Mouse (Mus musculus) heart, embryonic 16.5 days (tissue): ENCODE measurements around the gene Muc5ac. TPM values are rescaled to one million over a fixed set of nuclear protein-coding genes. Genes with fewer than 3 reads are reported as not detected.

Experiments
- ATAC-seq: fragments of 200-750 bp; cut with Nextera tagmentation; replicated peaks from 2 replicates; pipeline ENCODE4 v1.8.0; 2017; ENCODE audit warnings: moderate number of reproducible peaks; ENCODE audit not compliant: insufficient read depth, low FRiP score; ENCODE audit errors: extremely low read depth
- H3K27ac ChIP-seq: fragments of 300-500 bp; sonication (generic); 2 replicates; pipeline ENCODE4 v1.5.1; 2014; ENCODE audit warnings: mild to moderate bottlenecking, low read length, control low read depth, moderate library complexity
- H3K27me3 ChIP-seq: fragments of 300-500 bp; sonication (generic); 2 replicates; pipeline ENCODE4 v1.6.1; 2014; ENCODE audit warnings: low read length, mixed read lengths; ENCODE audit not compliant: control insufficient read depth, insufficient read depth
- H3K36me3 ChIP-seq: fragments of 300-500 bp; sonication (generic); 2 replicates; pipeline ENCODE4 v1.6.1; 2014; ENCODE audit not compliant: control insufficient read depth, insufficient read depth
- H3K4me1 ChIP-seq: fragments of 300-500 bp; sonication (generic); 2 replicates; pipeline ENCODE4 v1.6.1; 2014; ENCODE audit warnings: low read length, mixed read lengths; ENCODE audit not compliant: control insufficient read depth, insufficient read depth
- H3K4me2 ChIP-seq: fragments of 300-500 bp; sonication (generic); 2 replicates; pipeline ENCODE4 v1.6.1; 2014; ENCODE audit warnings: low read depth, mild to moderate bottlenecking, control low read depth, low read length
- H3K4me3 ChIP-seq: fragments of 300-500 bp; sonication (generic); 2 replicates; pipeline ENCODE4 v1.5.1; 2014; ENCODE audit warnings: mild to moderate bottlenecking, control low read depth, low read length
- H3K9ac ChIP-seq: fragments of 300-500 bp; sonication (generic); 2 replicates; pipeline ENCODE4 v1.6.1; 2014; ENCODE audit warnings: low read length, control low read depth
- H3K9me3 ChIP-seq: fragments of 300-500 bp; sonication (generic); replicated peaks from 2 replicates; pipeline ENCODE4 v1.6.1; 2016; ENCODE audit warnings: low read length; ENCODE audit not compliant: control insufficient read depth
- WGBS: fragments of 180-500 bp; shearing (Covaris S2); extraction: QIAGEN DNeasy Blood & Tissue Kit; methylation state at CpG from one replicate; pipeline ENCODE4 v1.1.7; 2014; 5-methylcytosine and 5-hydroxymethylcytosine counted together
- polyA plus RNA-seq: library from polyadenylated mRNA; unstranded; fragments of >200 nt; fragmentation: Nextera tagmentation; extraction: Ambion mirVana; gene quantifications from 2 replicates; pipeline ENCODE4 v1.2.1, GENCODE M21; 2015

The Muc5ac gene
- 0.07 and 0.08 TPM in 2 replicates for polyA plus RNA-seq

DNA sequence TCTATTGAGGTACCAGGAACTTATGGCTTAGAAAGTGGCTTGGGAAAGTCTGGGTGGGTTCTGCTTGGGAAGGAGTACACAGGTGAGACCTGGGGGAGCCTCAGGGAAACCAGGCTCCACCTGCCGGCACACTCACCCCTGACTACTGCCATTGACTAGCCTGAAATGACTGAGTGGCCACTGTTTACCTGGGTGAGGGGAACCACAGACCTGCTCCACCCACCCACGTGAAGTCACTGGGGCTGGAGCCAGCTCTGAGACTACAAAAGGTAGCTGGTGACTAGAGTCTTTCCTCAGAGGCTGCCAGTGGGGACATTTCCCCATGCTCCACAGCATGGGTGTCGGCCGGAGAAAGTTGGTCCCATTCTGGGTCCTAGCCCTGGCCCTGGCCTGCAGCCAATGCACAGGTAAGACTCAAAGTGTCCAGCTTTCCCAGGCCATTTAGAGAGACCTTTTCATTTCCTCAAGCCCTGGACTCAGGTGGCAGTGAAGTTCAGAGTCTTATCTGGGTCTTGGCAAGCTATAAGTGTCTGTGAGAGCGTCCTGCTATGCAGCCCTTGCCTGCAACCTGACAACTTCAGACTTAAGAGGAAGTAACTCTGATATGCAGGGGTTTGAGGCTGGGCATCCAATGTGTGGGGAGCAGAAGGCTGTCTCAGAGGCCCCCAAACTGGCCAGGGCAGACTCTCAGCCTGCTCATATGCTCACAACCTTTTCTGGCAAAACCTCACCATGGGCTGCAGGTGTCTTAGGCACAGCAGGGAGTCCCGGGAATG is at the start of gene Muc5ac:
Muc5ac (plus strand) TSS at position 296 of the 776 bp plus-strand sequence.
- H3K4me2 ChIP-seq: no peak within 1 kb of the TSS
- 0 out of 2 replicates have a peak, but pooled peaks cover 2% of the 10 kb centered on the region for H3K9me3 ChIP-seq
- no peaks in the 10 kb centered on the region for H3K27me3 ChIP-seq
- no peak within 1 kb of the TSS for H3K4me3 ChIP-seq
- H3K36me3 ChIP-seq: no peaks in the 10 kb centered on the region
- H3K9ac ChIP-seq: no peak within 1 kb of the TSS
- ATAC-seq: no peak
- no peak within 1 kb of the TSS for H3K27ac ChIP-seq
- no peaks in the 10 kb centered on the region for H3K4me1 ChIP-seq
- WGBS: 65% methylated on average over 6 of the region's 6 CpGs

GRCm38 (mm10) chr7:141747451-141748100 is 41.2 kb upstream of the Muc5ac start:
- 75% methylated on average over 7 of the region's 7 CpGs for WGBS
- Histone ChIP-seq H3K36me3 (no peaks in the 10 kb centered on the region), H3K4me3 (no peak overlapping the region), H3K4me2 (no peak overlapping the region), H3K27me3 (no peaks in the 10 kb centered on the region), H3K27ac (no peak overlapping the region), H3K4me1 (no peaks in the 10 kb centered on the region), H3K9me3 (no peaks in the 10 kb centered on the region), H3K9ac (no peak overlapping the region)
- no peak for ATAC-seq

GRCm38 (mm10) chr7:141752513-141752912 is 36.3 kb upstream of the Muc5ac start:
- Histone ChIP-seq H3K36me3 (no peaks in the 10 kb centered on the region), H3K4me3 (no peak overlapping the region), H3K9me3 (no peaks in the 10 kb centered on the region), H3K4me2 (no peak overlapping the region), H3K27me3 (no peaks in the 10 kb centered on the region; the same call in 1 of the 2 replicates), H3K4me1 (no peaks in the 10 kb centered on the region), H3K27ac (no peak overlapping the region), H3K9ac (no peak overlapping the region)
- 80% methylated on average over 6 of the region's 6 CpGs for WGBS
- no peak for ATAC-seq

DNA sequence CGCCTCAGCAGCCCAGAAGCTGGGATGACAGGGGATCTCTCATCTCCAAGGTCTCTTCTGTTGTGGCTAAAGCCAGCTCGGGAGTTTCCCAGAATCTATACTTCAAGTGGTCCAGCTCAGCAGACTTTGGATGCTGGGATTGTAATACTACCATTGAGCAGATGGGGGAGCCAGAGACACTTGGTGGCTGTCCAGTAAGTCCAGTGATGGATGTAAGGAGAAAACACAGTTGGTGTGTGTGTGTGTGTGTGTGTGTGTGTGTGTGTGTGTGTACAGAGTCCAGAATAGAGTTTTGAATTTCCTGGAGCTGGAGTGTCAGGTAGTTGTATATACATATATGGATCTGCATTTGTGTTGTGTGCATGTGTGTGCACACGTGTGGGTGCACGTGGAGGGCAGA is 32.9 kb upstream of the Muc5ac start:
- Histone ChIP-seq H3K36me3 (no peaks in the 10 kb centered on the region), H3K27me3 (no peaks in the 10 kb centered on the region; the same call in 1 of the 2 replicates), H3K4me2 (no peak overlapping the region), H3K27ac (no peak overlapping the region), H3K4me1 (no peaks in the 10 kb centered on the region), H3K9me3 (no peaks in the 10 kb centered on the region; the same call in 1 of the 2 replicates), H3K9ac (no peak overlapping the region), H3K4me3 (no peak overlapping the region)
- no peak for ATAC-seq
- WGBS: 48% methylated on average over 4 of the region's 4 CpGs

DNA sequence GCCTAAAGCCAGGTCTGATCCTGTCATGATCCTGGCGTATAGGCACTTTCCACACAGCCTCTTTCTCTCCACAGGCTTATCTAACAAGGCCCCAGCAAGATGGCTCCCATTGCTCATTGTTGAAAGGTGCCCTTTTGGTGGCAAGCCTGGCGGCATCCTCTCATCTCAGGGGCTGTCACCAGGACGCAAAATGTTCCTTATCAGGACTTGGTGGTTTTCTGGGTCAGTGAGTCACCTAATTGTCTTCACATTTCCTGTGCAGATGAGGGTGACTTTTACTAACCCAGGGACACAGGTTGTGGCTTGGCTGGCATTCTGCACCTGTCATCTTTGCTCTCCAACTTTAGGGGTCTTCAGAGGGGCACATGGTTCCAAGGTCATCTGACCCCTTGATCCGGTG is 30.5 kb upstream of the Muc5ac start:
- no peaks in the 10 kb centered on the region for H3K36me3 ChIP-seq
- H3K9me3 ChIP-seq: no peaks in the 10 kb centered on the region; the same call in 1 of the 2 replicates
- ATAC-seq: no peak
- H3K27ac ChIP-seq: no peak overlapping the region
- no peak overlapping the region for H3K9ac ChIP-seq
- no peak overlapping the region for H3K4me2 ChIP-seq
- H3K4me3 ChIP-seq: no peak overlapping the region
- no peaks in the 10 kb centered on the region; the same call in 1 of the 2 replicates for H3K27me3 ChIP-seq
- no peaks in the 10 kb centered on the region for H3K4me1 ChIP-seq
- WGBS: 53% methylated on average over 4 of the region's 4 CpGs

DNA sequence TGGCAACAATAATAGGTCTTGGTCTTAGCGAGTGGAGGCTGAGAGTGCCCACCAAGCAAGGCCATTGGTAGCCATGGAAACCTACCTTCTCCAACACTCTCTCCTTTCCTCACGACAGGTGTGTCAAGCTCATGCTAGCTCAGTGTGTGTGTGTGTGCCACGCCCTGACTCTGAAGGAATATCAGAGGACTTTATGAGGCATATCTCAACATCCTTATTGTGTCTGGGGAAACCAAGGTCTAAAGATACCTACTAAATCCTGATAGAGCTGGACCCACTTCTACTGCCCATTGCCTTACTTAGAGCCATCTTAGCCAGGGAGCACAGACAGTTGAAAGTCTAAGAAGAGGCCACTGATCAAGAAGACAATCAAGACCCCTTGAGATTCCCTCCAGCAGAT is 18.3 kb upstream of the Muc5ac start:
- no peak for ATAC-seq
- Histone ChIP-seq H3K36me3 (no peaks in the 10 kb centered on the region), H3K27ac (no peak overlapping the region), H3K4me1 (peaks cover 4% of the 10 kb centered on the region; the same call in 1 of the 2 replicates), H3K9me3 (no peaks in the 10 kb centered on the region), H3K9ac (no peak overlapping the region), H3K27me3 (no peaks in the 10 kb centered on the region), H3K4me2 (no peak overlapping the region), H3K4me3 (no peak overlapping the region)
- WGBS: 75% methylated on average over 3 of the region's 3 CpGs

- no peak for ATAC-seq
- no peaks in the 10 kb centered on the region for H3K9me3 ChIP-seq
- H3K4me2 ChIP-seq: no peak overlapping the region
- no peak overlapping the region for H3K9ac ChIP-seq
- H3K27ac ChIP-seq: no peak overlapping the region
- H3K4me1 ChIP-seq: peaks cover 4% of the 10 kb centered on the region; the same call in 1 of the 2 replicates
- 45% methylated on average over 8 of the region's 8 CpGs for WGBS
- H3K4me3 ChIP-seq: no peak overlapping the region
- no peaks in the 10 kb centered on the region for H3K36me3 ChIP-seq
- H3K27me3 ChIP-seq: no peaks in the 10 kb centered on the region
Measured at GRCm38 (mm10) chr7:141770988-141771387, 17.8 kb upstream of the Muc5ac start.

GRCm38 (mm10) chr7:141772058-141772557 is 16.7 kb upstream of the Muc5ac start:
- no peaks in the 10 kb centered on the region for H3K36me3 ChIP-seq
- ATAC-seq: no peak
- no peak overlapping the region for H3K27ac ChIP-seq
- no peak overlapping the region for H3K9ac ChIP-seq
- no peaks in the 10 kb centered on the region for H3K27me3 ChIP-seq
- no peak overlapping the region for H3K4me2 ChIP-seq
- 60% methylated on average over 1 of the region's 1 CpGs for WGBS
- peaks cover 4% of the 10 kb centered on the region; the same call in 1 of the 2 replicates for H3K4me1 ChIP-seq
- H3K4me3 ChIP-seq: no peak overlapping the region
- H3K9me3 ChIP-seq: no peaks in the 10 kb centered on the region

DNA sequence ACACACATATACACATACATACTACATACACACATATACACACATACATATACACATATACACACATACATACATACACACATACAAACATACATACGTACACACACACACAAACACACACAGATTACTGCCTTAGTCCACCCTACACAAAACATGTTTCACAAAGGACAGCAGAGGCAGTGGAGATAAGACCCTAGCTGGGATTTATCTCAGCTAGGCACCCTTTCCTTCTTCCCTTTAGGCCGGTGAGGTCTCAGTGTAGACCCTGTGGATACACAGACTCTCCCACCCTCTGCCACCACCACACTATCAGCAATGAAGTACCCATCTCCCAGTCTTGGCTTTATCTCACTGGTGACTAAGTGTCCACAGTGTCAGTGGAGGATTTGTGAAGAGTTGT is 13.9 kb upstream of the Muc5ac start:
- WGBS: 67% methylated on average over 2 of the region's 2 CpGs
- H3K9me3 ChIP-seq: no peaks in the 10 kb centered on the region
- ATAC-seq: no peak

More for the DNA sequence above, 13.9 kb upstream of the Muc5ac start:
- Histone ChIP-seq H3K4me3 (no peak overlapping the region), H3K9ac (no peak overlapping the region), H3K4me1 (peaks cover 4% of the 10 kb centered on the region; the same call in 1 of the 2 replicates), H3K27ac (no peak overlapping the region), H3K27me3 (no peaks in the 10 kb centered on the region), H3K4me2 (no peak overlapping the region), H3K36me3 (no peaks in the 10 kb centered on the region)
